Mouse (Mus musculus) adrenal gland, postnatal 14 days (tissue): ENCODE results near the gene Otud1. TPM values are rescaled to one million over a fixed set of nuclear protein-coding genes. Genes with fewer than 3 reads are reported as not detected.

ENCODE experiments used
- DNase-seq: peaks from one replicate; pipeline ENCODE4 v3.0.0; 2021; ENCODE audit warnings: mixed read lengths
- total RNA-seq: library from RNA; stranded (reverse); gene quantifications from 2 replicates; pipeline ENCODE4 v1.2.3, GENCODE M21; 2021

Otud1 gene
- total RNA-seq, 1 experiment from 2014 or later = 7.8 TPM

DNA sequence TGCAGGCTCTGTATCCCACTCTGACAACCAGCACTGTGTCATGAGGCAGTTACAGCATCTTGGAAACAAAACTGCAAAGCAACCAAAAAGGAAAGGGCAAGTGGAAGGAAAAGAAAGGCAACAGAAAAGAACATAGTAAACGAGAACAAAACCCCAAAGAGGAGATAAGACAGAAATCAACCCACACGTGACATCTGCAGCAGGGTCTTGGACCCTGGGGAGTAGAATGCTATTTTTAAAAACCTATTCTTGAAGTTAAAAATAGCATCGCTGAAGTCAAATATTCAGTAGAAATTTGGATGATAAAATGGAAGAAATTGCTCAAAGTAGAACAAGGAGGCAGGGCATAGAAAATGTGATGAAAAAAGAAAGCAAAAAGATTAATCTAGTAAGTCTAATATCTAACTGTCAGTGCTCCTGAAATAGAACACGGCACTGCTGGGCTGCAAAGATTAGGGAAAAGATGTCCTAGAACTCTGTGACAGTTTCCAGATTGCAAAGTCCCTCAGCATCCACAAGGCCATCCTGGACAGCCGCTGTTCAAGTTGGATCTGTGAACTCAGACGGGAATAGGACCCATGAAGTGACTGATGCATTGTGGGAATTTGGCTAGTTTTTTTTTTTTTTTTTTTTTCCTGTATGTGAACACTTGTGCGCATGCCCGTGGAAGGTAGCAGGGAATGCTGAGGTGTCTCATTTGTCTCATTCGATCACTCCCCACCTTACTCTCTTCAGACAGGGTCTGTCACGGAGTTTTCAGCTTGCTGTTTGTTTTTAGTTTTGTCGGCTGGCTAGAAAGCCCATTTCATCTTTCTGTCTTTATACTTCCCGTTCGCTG, 13.5 kb downstream of the Otud1 start:
- no peak for DNase-seq

DNA sequence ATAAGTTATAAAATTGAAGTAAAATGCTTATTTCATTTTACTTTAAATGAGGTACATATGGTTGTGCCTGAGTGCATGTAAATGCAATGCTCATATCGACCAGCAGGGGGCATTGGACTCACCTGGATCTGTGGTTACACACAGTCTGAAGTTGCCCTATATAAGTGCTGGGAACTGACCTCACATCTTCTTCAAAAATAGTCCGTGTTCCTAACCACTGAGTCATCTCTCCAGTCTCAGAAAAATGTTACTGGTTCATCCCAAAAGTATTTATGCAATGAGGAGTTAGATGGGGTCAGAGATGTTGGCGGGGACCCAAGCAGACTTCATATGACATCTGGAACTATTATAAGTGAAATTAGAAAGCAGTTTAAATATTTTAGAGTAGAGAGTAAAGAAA, 25.4 kb downstream of the Otud1 start:
- peak; percentile 37 for DNase-seq

DNA sequence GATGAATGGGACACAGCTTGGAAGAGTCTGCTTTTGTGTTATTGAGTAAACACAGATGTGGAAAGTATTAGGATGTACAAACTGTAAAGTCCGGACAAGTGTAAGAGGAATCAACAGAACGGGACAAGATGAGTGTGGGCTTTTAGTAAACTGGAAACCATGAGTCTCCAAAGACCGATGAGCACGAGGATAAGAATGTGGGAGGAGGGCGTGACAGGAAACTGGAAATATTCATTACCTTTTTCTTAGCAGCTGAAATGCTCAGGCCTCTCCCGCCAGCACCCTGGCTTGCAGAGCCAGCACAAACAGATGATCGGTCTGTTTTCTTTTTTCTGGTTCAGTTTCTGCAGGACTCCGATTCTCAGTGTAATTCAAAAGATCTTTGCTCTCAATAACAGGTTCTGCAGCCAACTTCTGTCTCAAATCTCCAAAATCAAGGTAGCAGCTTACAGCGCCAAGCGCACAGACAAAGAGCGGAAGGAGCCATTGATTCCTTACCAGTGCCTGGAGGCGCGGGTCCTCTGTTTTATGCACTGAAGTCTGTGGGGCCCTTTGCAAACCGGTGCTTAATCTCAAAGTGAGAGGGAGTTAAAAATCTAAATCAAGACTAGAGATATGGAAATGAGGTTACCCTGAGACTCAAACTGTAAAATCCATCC, 28.1 kb downstream of the Otud1 start:
- no peak for DNase-seq

DNA sequence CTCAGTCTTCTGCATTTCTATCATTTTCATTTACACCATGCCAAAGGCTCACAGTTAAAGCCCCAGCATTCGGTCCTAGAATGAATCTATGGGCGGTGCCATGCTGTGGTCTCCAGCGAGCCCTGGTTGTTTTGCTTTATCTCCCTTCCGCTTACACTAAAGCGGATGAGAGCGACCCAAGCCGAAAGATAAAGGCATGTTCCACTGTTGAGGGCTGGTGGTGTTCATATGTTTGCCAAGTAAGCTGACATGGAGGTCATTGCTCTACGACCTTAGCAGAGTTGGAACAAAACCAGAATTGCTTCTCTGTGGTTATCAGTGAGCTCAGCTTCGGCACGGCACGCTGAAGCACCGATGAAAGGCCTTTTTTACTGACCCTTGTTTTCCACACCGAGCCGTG, 32.5 kb downstream of the Otud1 start:
- no peak for DNase-seq

DNA sequence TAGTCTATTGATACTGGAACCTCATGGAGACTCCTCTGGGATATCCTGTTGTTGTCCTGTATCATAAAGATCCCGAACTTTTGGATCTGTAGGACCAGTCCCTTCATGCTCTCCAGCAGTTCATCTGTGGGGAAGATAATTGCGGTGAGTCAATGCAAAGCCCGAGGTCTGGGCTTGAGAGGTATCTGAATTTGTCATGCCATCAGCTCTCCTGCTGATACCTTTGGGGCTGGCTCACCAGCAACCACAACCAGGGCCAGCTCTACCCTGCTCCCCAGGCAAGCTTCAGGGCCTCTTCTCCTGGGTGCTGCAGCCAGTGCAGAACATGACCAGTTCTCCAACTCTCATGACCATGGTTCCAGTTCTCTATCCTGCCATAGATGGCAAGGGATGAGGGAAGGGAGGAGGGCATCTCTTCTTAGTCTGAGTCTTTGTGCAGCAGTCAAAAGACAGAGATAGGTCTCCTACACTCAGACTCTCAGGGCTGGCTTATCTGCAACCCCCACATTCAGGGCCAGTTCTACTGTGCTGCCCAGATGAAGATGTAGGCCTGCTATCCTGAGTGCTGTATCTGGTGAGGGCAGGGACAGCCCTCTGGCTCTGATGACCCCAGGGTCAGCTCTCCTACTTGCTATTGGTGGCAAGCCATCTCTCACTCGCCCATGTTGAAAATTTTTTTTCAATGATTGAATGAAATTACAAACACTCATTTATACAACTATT, 42.2 kb downstream of the Otud1 start:
- no peak for DNase-seq

DNA sequence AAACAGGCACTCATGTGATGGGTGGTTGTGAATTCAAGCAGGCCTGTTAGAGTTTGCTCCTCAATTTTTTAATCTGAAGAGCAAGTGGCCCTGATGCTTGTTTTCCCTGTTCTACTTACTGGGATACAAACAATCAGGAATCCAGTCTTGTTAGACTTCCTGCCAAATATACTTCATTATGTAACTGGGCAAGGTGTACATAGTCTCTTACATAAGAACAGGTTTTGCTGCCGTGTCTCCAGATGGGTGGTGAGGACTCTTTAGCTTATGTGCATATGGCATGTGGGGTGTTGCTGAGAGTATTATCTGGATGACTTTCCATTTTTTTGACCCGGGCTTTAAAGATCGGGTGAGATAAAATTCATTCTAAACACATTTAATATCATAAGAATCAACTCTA, 43.8 kb downstream of the Otud1 start:
- no peak for DNase-seq

DNA sequence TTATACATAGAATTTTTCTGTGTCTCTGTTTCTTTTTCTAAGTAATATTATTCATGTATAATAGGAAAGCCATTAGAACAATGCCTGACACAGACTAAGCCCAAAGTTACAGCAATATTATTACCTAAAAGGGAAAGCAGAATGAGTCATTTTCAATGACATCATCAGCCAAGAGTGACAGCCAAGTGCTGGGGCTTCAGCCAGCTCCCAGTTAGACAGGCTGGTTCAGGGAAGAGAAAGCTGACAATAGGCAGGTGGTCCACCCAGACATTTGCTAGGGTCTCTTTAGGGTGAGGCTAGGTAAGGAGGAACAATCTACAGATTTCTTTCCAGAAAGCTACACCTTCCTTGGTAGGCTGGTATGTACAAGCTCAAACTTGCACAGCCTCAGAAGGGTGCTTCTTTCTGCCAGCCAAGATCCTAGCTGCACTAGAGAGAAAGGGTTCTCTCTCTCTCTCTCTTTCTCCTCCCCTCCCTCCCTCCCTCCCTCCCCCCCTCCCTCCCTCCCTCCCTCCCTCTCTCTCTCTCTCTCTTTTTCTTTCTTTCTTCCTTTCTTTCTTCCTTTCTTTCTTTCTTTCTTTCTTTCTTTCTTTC, 45.6 kb downstream of the Otud1 start:
- DNase-seq = peak; percentile 36

DNA sequence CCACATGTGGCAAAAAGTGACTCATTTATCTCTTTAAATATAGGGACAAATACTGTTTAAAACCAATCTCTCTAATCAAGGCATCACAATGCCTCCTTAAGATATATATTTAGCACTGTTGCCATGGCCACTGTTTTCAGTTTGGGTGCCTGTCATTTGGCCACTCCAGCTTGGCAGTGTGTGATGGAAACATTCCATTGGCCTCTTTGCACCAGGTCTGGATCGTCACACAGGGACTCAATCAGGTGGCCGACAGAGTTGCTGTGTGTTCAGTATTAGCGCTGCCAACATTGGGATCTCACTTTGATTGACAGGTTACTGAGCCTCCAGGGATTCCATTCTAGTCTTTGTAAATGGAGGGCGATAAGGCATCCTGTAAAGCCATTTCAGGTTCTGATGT, 46.1 kb downstream of the Otud1 start:
- DNase-seq = no peak

DNA sequence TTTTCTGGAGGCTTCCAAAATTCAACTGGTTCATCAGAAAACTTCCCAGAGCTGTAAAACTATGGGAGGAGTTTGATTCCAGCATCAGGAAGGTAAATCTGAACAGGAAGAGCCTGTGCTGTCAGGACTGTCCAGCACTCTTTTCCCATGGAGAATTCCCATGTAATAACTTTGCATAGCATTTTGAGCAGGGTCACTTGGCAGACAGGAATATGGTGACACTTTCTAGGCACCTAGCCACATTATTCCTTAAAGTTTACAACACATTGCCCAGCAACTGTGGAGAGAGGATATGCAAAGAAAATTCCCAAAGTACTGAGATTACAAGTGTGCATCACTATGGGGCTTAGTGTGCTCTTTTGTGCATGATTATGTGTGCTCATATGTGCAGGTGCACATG, 46.7 kb downstream of the Otud1 start:
- DNase-seq = no peak

DNA sequence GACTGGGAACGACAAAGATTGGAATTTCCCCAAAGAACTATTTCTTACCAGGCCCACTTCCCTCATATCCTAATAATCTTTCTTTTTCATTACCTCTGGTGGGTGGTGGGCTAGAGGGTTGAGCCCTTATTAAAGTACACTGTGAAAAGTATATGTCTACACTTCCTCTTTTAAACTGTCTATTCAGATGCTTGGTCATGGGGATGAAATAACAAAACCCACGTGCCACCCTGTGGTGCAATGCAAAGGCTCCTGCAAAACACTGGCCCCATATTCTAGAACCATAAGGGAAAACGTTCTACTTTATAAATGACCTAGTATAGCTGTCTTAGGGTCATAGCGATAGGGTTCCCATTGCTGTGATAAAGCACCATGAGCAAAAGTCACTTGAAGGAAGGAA, 49.3 kb downstream of the Otud1 start:
- DNase-seq = no peak

Other genes starting within 250 kb of the Otud1 start
- not detected in 2 replicates for gene Ptf1a, start 212.1 kb upstream of the Otud1 start, total RNA-seq
- gene 4921504E06Rik, start 103.8 kb upstream of the Otud1 start, total RNA-seq = not detected in 2 replicates